Mouse (Mus musculus): ENCODE results near the gene Atp6ap1.

Atp6ap1 gene

DNA sequence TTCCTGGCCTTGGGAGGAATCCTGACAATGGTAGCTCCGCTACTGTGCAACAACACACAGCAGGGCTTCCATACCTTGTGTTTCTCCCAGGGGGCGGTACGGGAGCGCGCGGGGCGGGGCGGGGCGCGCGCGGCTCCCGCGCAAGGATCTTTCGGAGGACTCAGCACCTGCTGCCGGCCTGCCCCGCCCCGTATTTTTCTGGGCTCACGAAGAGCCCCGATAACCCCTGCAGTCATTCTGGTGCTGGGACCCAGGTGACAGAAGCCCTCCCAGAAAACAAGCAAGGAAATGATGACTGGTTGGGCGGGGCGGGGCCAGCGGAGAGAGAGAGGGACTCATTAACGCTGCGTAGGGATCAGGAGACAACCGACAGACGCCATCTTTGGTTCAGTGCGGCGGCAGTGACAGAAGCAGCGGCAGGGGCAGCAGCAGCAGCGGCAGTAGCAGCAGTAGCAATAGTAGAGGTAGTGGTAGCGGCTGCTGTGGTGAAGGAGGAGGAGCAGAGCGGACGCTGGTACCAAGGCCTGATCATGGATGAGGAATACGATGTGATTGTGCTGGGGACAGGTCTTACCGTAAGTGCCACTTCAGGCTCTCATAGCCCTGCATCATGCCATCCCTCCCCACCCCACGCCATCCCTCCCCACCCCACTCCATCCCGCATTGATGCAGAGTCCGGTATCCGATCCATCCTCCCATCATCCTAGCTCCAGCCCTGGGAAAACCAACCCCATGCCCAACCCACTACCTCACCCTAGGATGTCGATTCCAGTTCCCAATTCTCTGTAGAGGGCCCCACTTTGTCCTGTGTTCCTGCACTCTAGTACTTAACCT is 8.2 kb downstream of the Atp6ap1 start, which contains the start of gene Gdi1:
Gene Gdi1, plus strand, starts transcription at position 132 of the 834 bp plus-strand sequence.
- in situ Hi-C loops (cut with MboI, MseI), result no loop called here

GRCm38 (mm10) chrX:74312540-74313464 is 15.9 kb downstream of the Atp6ap1 start, which contains the start of gene Fam50a:
TSS of gene Fam50a (plus strand) at chrX:74313033.
- in situ Hi-C loops (cut with MboI, MseI), result no loop called here

- in situ Hi-C loops (cut with MboI, MseI), result no loop called here
Measured at GRCm38 (mm10) chrX:74328725-74329161, 31.8 kb downstream of the Atp6ap1 start, which contains the start of gene Plxna3. TSS of gene Plxna3 (plus strand) at chrX:74329066.

DNA sequence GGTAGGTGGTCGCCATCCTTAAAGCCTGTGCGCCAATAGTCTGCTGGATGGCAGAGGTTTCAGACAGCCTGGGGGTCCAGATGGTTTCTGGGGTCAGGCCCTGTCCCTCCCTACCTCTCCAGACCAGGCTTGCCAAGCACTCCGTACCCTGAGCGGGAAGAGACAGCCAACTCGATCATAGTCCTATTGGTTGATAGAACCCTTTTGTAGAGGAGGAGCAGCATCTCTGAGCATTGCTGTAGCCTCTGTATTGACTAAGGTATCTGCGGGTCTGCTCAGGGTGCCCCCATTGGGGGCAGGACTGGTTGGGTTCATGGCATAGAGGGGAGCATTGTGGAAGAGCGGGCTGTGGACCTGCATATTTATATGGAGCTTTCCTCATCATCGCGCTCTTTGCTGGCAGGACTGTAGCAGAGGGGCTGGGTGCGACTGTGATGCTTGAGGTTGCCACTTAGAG is 32.3 kb downstream of the Atp6ap1 start:
- in situ Hi-C loops (cut with MboI, MseI), result no loop called here

GRCm38 (mm10) chrX:74330166-74330930 is 33.5 kb downstream of the Atp6ap1 start:
- in situ Hi-C loops (cut with MboI, MseI), result no loop called here

GRCm38 (mm10) chrX:74352645-74353466 is 56.0 kb downstream of the Atp6ap1 start:
- in situ Hi-C loops (cut with MboI, MseI), result no loop called here

DNA sequence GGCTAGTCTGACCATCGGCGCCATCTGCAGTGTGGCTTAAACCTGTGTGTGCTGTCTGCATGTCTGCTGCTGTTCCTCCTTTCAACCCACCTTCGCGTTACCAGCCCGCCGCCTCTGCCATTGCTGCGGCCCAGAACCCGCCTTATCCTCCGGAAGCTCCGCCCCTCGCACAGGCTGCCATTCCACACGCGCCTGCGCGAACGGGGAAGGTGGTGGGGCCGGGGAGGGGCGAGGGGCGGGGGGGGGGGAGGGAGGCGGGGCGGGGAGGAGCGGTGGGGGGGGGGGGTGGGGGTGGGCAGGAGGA is 56.5 kb downstream of the Atp6ap1 start, which contains the start of gene Lage3:
Gene Lage3, minus strand, starts transcription at position 152 of the 304 bp plus-strand sequence.
- in situ Hi-C loops (cut with MboI, MseI), result no loop called here
